Mouse (Mus musculus): ENCODE measurements around the gene Spin2d. TPM values are rescaled to one million over a fixed set of nuclear protein-coding genes. Genes with fewer than 3 reads are reported as not detected.
A peak's percentile ranks its signal among the peaks of the same experiment; 100 is the strongest.
"Not testable (repeated sequence)": the region's sequence is repeated elsewhere in the genome, so short reads cannot be mapped to it uniquely, and the experiment has no call there.

The Spin2d gene
- not detected in 2 replicates for polyA plus RNA-seq (2015; fragmentation: Nextera tagmentation; extraction: Ambion mirVana)

DNA sequence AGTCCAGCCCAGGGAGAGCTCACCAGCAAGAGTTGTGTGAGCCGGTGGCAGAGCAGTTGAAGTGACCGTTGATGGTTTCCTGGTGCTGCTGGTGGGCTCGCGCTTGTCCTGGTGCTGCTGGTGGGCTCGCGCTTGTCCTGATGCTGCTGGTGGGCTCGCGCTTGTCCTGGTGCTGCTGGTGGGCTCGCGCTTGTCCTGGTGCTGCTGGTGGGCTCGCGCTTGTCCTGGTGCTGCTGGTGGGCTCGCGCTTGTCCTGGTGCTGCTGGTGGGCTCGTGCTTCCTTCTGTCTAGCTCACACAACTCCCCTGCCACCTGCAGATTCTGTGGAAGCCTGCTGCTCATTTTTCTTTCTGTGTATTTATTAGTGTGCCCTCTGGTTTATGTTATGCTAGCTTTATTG, at the start of gene Spin2d:
Gene Spin2d, minus strand, starts transcription at position 101 of the 400 bp plus-strand sequence.
- not testable (repeated sequence) for H3K36me3 ChIP-seq; H3K4me3 ChIP-seq (replicated peaks); H3K4me2 ChIP-seq; H3K9ac ChIP-seq; ATAC-seq (replicated peaks; ENCODE audit: low FRiP score); H3K9me3 ChIP-seq (replicated peaks); H3K4me1 ChIP-seq; H3K27me3 ChIP-seq; H3K27ac ChIP-seq
- 82% methylated on average over 10 of the region's 15 CpGs for WGBS

DNA sequence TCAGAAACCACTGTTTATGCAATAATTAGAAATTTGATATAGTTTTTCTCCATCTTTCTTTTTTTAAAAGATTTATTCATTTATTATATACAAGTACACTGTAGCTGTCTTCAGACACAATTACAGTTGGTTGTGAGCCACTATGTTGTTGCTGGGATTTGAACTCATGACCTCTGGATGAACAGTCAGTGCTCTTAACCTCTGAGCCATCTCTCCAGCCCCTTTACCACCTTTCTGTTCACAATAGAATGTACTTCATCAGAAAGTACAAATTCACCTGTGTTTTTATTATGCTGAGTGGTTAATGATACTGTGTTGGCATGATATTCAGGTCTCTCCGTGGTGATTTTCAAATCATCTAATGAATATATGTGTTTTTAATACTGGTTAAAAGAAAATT, 48.6 kb upstream of the Spin2d start:
- no peaks in the 10 kb centered on the region for H3K36me3 ChIP-seq
- H3K9me3 ChIP-seq (replicated peaks): no peaks in the 10 kb centered on the region
- no peak overlapping the region for H3K4me3 ChIP-seq (replicated peaks)
- 0 out of 2 replicates have a peak, but pooled peaks cover 5% of the 10 kb centered on the region for H3K4me1 ChIP-seq
- H3K9ac ChIP-seq: no peak overlapping the region
- no peak for ATAC-seq (replicated peaks; ENCODE audit: low FRiP score)
- H3K27me3 ChIP-seq: peaks cover 21% of the 10 kb centered on the region
- H3K27ac ChIP-seq: no peak overlapping the region
- WGBS: 61% methylated on average over 1 of the region's 1 CpGs
- H3K4me2 ChIP-seq: no peak overlapping the region

DNA sequence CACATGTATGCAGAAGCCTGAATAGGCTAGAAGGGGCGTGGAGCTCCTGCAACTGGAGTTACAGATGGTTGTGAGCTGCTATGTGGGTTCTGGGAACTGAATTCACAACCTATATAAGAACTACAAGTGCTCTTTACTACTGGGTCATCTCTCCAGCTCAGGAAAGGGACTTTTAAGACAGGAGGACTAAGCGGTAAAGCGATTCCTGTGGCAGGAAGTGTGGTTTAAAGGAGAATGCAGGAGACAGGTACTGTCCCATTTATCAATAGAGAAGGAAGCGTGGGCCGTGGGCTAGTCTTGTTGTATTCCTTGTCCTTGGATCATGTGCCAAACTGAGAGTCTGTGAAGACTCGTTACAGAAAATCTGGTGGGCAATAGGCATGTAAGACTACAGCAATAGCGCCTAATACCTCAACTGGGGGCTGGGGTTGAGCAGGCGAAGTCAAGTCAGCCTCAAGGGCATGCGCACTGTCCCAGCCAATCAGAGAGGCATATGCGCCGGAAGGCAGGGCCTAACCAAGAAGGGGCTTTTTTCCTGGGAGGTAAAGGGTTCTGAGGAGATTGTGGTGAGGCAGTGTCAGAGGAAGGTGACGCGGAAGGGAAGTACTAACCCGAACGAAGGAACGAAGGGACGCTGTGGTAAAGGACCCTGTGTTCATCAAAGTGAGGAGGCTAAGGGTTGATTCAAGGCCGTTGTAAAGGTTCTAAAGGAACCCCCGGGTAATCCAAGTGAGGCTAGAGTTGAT, 37.2 kb upstream of the Spin2d start, which contains the start of gene Xlr4b:
Gene Xlr4b, plus strand, starts transcription at position 515 of the 746 bp plus-strand sequence.
- not testable (repeated sequence) for H3K27me3 ChIP-seq; H3K36me3 ChIP-seq; H3K4me3 ChIP-seq (replicated peaks); H3K4me2 ChIP-seq; H3K4me1 ChIP-seq; H3K9me3 ChIP-seq (replicated peaks); H3K27ac ChIP-seq; H3K9ac ChIP-seq; ATAC-seq (replicated peaks; ENCODE audit: low FRiP score)
- 80% methylated on average over 19 of the region's 19 CpGs for WGBS

DNA sequence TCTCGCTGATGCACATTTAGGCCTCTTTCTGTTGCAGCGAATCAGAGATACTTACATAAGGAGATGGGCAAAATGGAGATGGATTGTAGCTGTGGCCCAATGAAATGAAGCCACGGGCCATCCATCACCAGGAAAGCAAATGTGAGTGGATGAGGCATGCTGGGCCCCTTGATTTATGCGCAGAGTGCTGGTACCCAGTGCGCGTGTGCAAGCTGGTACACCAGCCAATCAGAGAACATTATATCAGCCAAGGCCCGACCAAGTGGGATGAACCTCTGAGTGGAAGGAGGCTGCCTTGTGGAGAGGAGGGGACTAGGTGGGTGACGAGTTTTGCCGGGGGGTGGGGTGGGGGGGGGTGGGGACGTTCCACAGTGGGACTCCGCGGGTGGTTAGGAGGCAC, 15.1 kb upstream of the Spin2d start, which contains the start of gene Xlr3b:
Gene Xlr3b, plus strand, starts transcription at position 274 of the 400 bp plus-strand sequence.
- H3K4me1 ChIP-seq; H3K4me3 ChIP-seq (replicated peaks); H3K36me3 ChIP-seq; H3K4me2 ChIP-seq; H3K27me3 ChIP-seq; H3K9ac ChIP-seq; H3K9me3 ChIP-seq (replicated peaks); H3K27ac ChIP-seq: not testable (repeated sequence)
- 81% methylated on average over 12 of the region's 12 CpGs for WGBS
- 0 out of 2 replicates have a peak, but pooled peaks have one; percentile 25 for ATAC-seq (replicated peaks; ENCODE audit: low FRiP score)

DNA sequence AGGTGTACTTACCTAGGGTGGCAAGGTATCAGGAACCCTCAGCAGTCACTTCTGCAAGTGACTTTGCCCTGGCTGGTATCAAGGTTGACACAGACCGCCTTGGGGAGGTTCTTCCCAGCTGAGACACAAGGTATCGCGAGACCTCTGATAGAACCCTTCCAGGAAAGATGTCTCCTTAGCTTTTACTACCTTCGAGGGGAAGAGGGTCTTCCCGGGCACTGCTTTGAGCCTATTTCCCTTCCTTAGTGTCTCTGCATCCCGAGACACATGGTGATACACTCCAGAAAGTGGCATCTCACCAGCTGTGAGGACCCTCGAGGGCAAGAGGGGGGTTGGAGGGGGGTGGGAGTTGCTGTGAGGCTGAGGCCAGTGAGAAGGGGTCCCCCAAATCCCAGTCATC, 27.4 kb downstream of the Spin2d start, which contains the start of gene DXBay18:
Gene DXBay18, minus strand, starts transcription at position 101 of the 400 bp plus-strand sequence.
- not testable (repeated sequence) for H3K4me3 ChIP-seq (replicated peaks)
- WGBS: no CpG with 5 or more reads among the region's 7 CpGs

DNA sequence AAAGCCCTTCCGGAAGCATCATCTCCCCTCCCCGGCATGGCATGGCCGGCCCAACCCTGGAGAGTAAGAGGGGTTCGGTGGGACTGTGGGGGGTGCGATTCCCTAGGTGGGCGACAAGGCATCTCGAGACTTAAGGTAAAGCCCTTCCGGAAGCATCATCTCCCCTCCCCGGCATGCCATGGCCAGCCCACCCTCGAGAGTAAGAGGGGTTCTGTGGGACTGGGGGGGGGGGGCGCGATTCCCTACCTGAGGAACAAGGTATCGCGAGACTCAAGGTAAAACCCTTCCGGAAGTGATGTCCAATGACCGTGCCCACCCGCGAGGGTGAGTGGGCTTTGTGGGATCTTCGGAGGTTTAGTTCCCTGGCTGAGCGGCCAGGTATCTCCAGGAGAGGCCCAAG, 28.3 kb downstream of the Spin2d start, which contains the start of gene Xlr5b:
Gene Xlr5b, plus strand, starts transcription at position 301 of the 400 bp plus-strand sequence.
- no CpG with 5 or more reads among the region's 20 CpGs for WGBS
- not testable (repeated sequence) for H3K9me3 ChIP-seq (replicated peaks); H3K4me3 ChIP-seq (replicated peaks); H3K27me3 ChIP-seq; ATAC-seq (replicated peaks; ENCODE audit: low FRiP score); H3K27ac ChIP-seq; H3K4me1 ChIP-seq; H3K36me3 ChIP-seq; H3K4me2 ChIP-seq; H3K9ac ChIP-seq

More for the DNA sequence above, 27.4 kb downstream of the Spin2d start, which contains the start of gene DXBay18:
- not testable (repeated sequence) for H3K4me1 ChIP-seq; H3K27me3 ChIP-seq; H3K9ac ChIP-seq; H3K36me3 ChIP-seq; H3K27ac ChIP-seq; H3K9me3 ChIP-seq (replicated peaks); H3K4me2 ChIP-seq; ATAC-seq (replicated peaks; ENCODE audit: low FRiP score)

DNA sequence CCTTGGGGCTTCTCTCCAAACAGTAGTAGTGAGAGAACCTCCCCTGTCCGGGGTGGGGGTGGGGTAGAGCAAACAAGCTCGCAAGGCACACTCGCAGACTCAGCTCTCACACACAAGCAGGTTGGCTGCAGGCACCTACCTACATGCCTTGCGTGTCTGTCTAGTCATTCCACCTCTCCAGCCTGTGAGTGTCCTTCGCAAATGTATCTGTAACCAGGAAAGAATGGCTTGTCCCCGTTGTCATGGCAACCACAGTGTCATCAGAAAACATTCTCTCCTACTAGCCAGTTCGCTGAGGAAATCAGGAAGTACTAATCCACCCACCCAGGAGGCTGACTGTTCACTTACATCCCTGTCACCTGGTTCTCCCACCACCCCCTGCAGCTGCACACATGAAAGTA, 33.6 kb downstream of the Spin2d start:
- not testable (repeated sequence) for H3K4me1 ChIP-seq; H3K27me3 ChIP-seq; H3K36me3 ChIP-seq; H3K27ac ChIP-seq; H3K9ac ChIP-seq; H3K9me3 ChIP-seq (replicated peaks); H3K4me2 ChIP-seq; ATAC-seq (replicated peaks; ENCODE audit: low FRiP score); H3K4me3 ChIP-seq (replicated peaks)
- WGBS: no CpG with 5 or more reads among the region's 7 CpGs

Other genes with a start within 250 kb of the Spin2d start
- 6.2 and 7.2 TPM in 2 replicates for gene Zfp185, start 189.7 kb downstream of the Spin2d start, polyA plus RNA-seq (2015; fragmentation: Nextera tagmentation; extraction: Ambion mirVana)
- gene Pnma5, start 139.9 kb downstream of the Spin2d start, polyA plus RNA-seq (2015; fragmentation: Nextera tagmentation; extraction: Ambion mirVana): 0.09 TPM in 2 replicates
- gene Pnma3, start 112.2 kb downstream of the Spin2d start, polyA plus RNA-seq (2015; fragmentation: Nextera tagmentation; extraction: Ambion mirVana): 0.10 TPM in 1 of 2 replicates, not detected in the other
- 0.36 and 1.4 TPM in 2 replicates for gene Xlr4a, start 94.5 kb downstream of the Spin2d start, polyA plus RNA-seq (2015; fragmentation: Nextera tagmentation; extraction: Ambion mirVana)
- 3.3 and 3.8 TPM in 2 replicates for gene Xlr3a, start 79.9 kb downstream of the Spin2d start, polyA plus RNA-seq (2015; fragmentation: Nextera tagmentation; extraction: Ambion mirVana)
- not detected in 2 replicates for gene Gm14685, start 59.9 kb downstream of the Spin2d start, polyA plus RNA-seq (2015; fragmentation: Nextera tagmentation; extraction: Ambion mirVana)
- not detected in 2 replicates for gene Xlr5b, start 28.2 kb downstream of the Spin2d start, polyA plus RNA-seq (2015; fragmentation: Nextera tagmentation; extraction: Ambion mirVana)
- gene DXBay18, start 27.5 kb downstream of the Spin2d start, polyA plus RNA-seq (2015; fragmentation: Nextera tagmentation; extraction: Ambion mirVana): not detected in 2 replicates
- 14.2 and 14.4 TPM in 2 replicates for gene Xlr3b, start 15.2 kb upstream of the Spin2d start, polyA plus RNA-seq (2015; fragmentation: Nextera tagmentation; extraction: Ambion mirVana)
- 0.81 and 1.00 TPM in 2 replicates for gene Xlr4b, start 37.3 kb upstream of the Spin2d start, polyA plus RNA-seq (2015; fragmentation: Nextera tagmentation; extraction: Ambion mirVana)
- 9.5 and 11.3 TPM in 2 replicates for gene F8a, start 51.3 kb upstream of the Spin2d start, polyA plus RNA-seq (2015; fragmentation: Nextera tagmentation; extraction: Ambion mirVana)
- gene Xlr4c, start 66.1 kb upstream of the Spin2d start, polyA plus RNA-seq (2015; fragmentation: Nextera tagmentation; extraction: Ambion mirVana): 0.22 and 0.30 TPM in 2 replicates
- not detected in 2 replicates for gene Xlr3c, start 88.4 kb upstream of the Spin2d start, polyA plus RNA-seq (2015; fragmentation: Nextera tagmentation; extraction: Ambion mirVana)
- gene Xlr5a, start 116.0 kb upstream of the Spin2d start, polyA plus RNA-seq (2015; fragmentation: Nextera tagmentation; extraction: Ambion mirVana): not detected in 2 replicates
- gene Xlr5c, start 116.0 kb upstream of the Spin2d start, polyA plus RNA-seq (2015; fragmentation: Nextera tagmentation; extraction: Ambion mirVana): not detected in 2 replicates
- not detected in 2 replicates for gene Gm45015, start 159.9 kb upstream of the Spin2d start, polyA plus RNA-seq (2015; fragmentation: Nextera tagmentation; extraction: Ambion mirVana)
- 13.3 and 14.3 TPM in 2 replicates for gene Zfp275, start 165.6 kb upstream of the Spin2d start, polyA plus RNA-seq (2015; fragmentation: Nextera tagmentation; extraction: Ambion mirVana)
- not detected in 2 replicates for gene Gm18336, start 221.7 kb upstream of the Spin2d start, polyA plus RNA-seq (2015; fragmentation: Nextera tagmentation; extraction: Ambion mirVana)
- 0.06 TPM in 1 of 2 replicates, not detected in the other for gene Zfp92, start 234.1 kb upstream of the Spin2d start, polyA plus RNA-seq (2015; fragmentation: Nextera tagmentation; extraction: Ambion mirVana)

All from kidney, embryonic 15.5 days (tissue).